Mouse (Mus musculus): Measurements from ENCODE around the gene Ccdc144b. TPM values are rescaled to one million over a fixed set of nuclear protein-coding genes. Genes with fewer than 3 reads are reported as not detected.
A peak's percentile ranks its signal among the peaks of the same experiment; 100 is the strongest.

Ccdc144b gene
- total RNA-seq, 4 experiments from 2014 or later = not detected

- DNase-seq (ENCODE audit: low spot score in 2 of 2) = no peak
Observed at GRCm38 (mm10) chr3:36031740-36032510, 21.4 kb downstream of the Ccdc144b start.

GRCm38 (mm10) chr3:36029993-36030392 lies 23.4 kb downstream of the Ccdc144b start:
- DNase-seq (ENCODE audit: low spot score in 2 of 2) = no peak

GRCm38 (mm10) chr3:36025732-36026131 lies 27.6 kb downstream of the Ccdc144b start:
- DNase-seq (ENCODE audit: low spot score in 2 of 2) = no peak

GRCm38 (mm10) chr3:36011239-36011638 lies 42.1 kb downstream of the Ccdc144b start:
- no peak for DNase-seq (ENCODE audit: low spot score in 2 of 2)

GRCm38 (mm10) chr3:36008411-36009154 lies 44.8 kb downstream of the Ccdc144b start:
- DNase-seq (ENCODE audit: low spot score in 2 of 2) = no peak

- DNase-seq (ENCODE audit: low spot score in 2 of 2) = no peak
Observed at GRCm38 (mm10) chr3:36004028-36004895, 49.1 kb downstream of the Ccdc144b start.

GRCm38 (mm10) chr3:36000275-36001239 lies 52.8 kb downstream of the Ccdc144b start, which contains the start of gene Mccc1:
Mccc1 (minus strand) TSS chr3:36000678.
- DNase-seq (ENCODE audit: low spot score in 2 of 2) = peak; percentile 91 to 92

- DNase-seq (ENCODE audit: low spot score in 2 of 2) = no peak
Observed at GRCm38 (mm10) chr3:35994552-35995531, 58.5 kb downstream of the Ccdc144b start.

- DNase-seq (ENCODE audit: low spot score in 2 of 2) = no peak
Observed at GRCm38 (mm10) chr3:35990715-35991114, 62.6 kb downstream of the Ccdc144b start.

GRCm38 (mm10) chr3:35988031-35988430 lies 65.3 kb downstream of the Ccdc144b start:
- DNase-seq (ENCODE audit: low spot score in 2 of 2) = no peak

GRCm38 (mm10) chr3:35986266-35986665 lies 67.1 kb downstream of the Ccdc144b start:
- DNase-seq (ENCODE audit: low spot score in 2 of 2) = no peak

GRCm38 (mm10) chr3:35973551-35973950 lies 79.8 kb downstream of the Ccdc144b start:
- no peak for DNase-seq (ENCODE audit: low spot score in 2 of 2)

GRCm38 (mm10) chr3:35972985-35973384 lies 80.4 kb downstream of the Ccdc144b start:
- DNase-seq (ENCODE audit: low spot score in 2 of 2) = no peak

GRCm38 (mm10) chr3:35971149-35971548 lies 82.2 kb downstream of the Ccdc144b start:
- DNase-seq (ENCODE audit: low spot score in 2 of 2) = no peak

- DNase-seq (ENCODE audit: low spot score in 2 of 2) = no peak
Observed at GRCm38 (mm10) chr3:35970441-35970840, 82.9 kb downstream of the Ccdc144b start.

- no peak for DNase-seq (ENCODE audit: low spot score in 2 of 2)
Observed at GRCm38 (mm10) chr3:35967366-35967921, 85.9 kb downstream of the Ccdc144b start.

- DNase-seq (ENCODE audit: low spot score in 2 of 2) = no peak
Observed at GRCm38 (mm10) chr3:35966493-35966892, 86.9 kb downstream of the Ccdc144b start.

GRCm38 (mm10) chr3:35964928-35965327 lies 88.4 kb downstream of the Ccdc144b start:
- no peak for DNase-seq (ENCODE audit: low spot score in 2 of 2)

GRCm38 (mm10) chr3:35963921-35964320 lies 89.4 kb downstream of the Ccdc144b start:
- DNase-seq (ENCODE audit: low spot score in 2 of 2) = no peak
